Mouse (Mus musculus) adrenal gland, adult 18-20 months (tissue): Measurements from ENCODE around the gene Nol7. TPM values are rescaled to one million over a fixed set of nuclear protein-coding genes. Genes with fewer than 3 reads are reported as not detected.

ENCODE experiments used
- DNase-seq, 2 experiments: peaks; one replicate each; pipeline ENCODE4 v3.0.0; 2021 to 2022; ENCODE audit warnings: low spot score in 2 of 2
- total RNA-seq, 2 experiments: library from RNA; stranded (reverse); gene quantifications; 1 replicate in 1 of 2; 2 replicates in 1 of 2; pipeline ENCODE4 v1.2.3; 2021

Gene Nol7
- total RNA-seq, 2 experiments from 2014 or later: 104 to 107 TPM

DNA sequence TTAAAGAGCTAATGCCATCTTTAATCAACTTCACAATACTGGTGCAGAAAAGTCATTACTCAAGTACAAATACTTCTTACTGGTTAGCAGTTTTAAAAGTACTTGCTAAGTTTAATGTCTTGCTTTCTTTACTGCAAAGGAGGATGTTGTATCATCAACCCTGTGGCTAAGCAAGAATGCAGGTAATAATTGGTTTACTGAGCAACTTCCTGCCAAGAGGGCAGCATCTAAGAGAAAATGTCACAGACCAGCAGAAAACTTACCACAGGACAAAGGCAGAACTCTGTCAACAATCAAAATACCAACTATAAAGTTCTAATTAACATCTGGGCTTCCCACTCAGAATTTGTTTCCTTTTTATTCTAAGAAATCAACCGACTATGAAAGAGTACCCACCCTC is 17.1 kb downstream of the Nol7 start:
- DNase-seq: no peak

- DNase-seq: no peak
Measured at GRCm38 (mm10) chr13:43428436-43428835, 30.2 kb downstream of the Nol7 start.

DNA sequence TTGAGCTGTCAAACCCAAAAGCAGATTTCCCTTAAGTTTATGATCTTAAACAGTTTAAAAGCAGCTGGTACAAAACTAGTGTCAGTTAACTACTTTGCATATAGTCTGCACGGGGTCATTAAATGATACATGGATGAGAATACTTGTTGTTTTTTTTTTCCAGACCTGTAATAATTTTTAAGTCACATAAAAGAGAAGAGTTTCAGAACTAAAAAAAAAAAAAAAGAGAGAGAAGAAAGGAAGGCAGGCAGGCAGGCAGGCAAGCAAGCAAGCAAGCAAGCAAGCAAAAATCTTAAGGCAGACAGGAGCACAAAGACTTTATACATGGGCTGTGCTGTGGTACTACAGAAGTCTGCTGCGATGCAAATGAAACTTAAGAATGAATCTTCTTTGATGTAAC is 35.2 kb downstream of the Nol7 start:
- DNase-seq: no peak

DNA sequence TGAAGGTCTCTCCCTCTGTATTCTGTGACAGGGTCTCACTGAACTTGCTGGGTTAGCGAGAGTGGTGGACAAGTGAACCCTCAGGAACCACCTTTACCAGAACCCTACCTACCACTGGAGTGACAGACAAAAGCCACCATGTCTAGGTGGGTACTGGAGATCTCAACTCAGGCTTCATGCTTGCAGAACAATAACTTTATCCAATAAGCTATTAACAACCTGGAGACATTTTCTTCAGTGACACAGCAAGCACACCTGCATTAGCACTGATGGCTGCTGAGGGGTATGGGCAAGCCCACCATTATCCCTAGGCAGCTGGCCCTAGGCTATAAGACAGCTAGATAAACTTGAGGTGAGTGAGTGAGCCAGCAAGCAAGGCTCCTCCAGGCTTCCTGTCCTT is 42.2 kb downstream of the Nol7 start:
- no peak for DNase-seq

GRCm38 (mm10) chr13:43442551-43442950 is 44.4 kb downstream of the Nol7 start:
- no peak for DNase-seq

- DNase-seq: no peak
Measured at GRCm38 (mm10) chr13:43443706-43444105, 45.5 kb downstream of the Nol7 start.

DNA sequence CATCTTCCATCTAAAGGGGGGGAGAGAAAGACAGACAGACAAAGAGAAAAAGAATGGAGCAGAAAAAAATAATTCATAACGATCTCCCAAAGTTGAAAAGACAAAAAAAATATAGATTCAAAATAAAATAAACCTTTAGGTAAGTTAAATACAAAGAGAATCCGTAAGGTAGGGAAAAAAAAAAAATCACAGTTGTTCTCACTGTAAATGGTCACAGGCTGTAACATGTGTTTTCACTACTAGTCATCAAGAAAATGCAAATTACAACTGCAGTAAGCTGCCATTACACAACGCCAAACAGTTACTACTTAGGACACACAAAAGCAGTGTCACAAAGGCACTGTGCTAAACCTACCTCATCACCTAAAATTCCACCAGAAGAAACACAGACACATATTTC is 46.5 kb downstream of the Nol7 start:
- no peak for DNase-seq

- DNase-seq: no peak
Measured at GRCm38 (mm10) chr13:43445754-43446153, 47.6 kb downstream of the Nol7 start.

DNA sequence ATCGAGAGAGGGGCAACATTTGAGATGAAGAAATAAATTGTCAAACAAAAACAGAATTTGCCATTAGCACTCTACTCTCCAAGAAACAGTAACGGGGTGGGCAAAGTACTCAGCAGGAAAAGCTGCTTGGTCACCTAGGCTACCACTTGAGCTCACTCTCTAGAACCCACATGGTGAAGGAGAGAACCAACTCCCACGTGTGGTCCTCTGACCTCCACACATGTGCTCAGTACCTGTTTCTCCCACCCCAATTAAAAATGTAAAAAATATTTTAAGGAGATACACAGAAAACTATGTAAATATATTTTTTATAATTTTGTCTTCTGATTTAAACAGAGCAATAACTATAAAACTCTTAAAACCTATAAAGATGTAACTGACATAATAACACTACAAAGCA is 49.5 kb downstream of the Nol7 start:
- no peak for DNase-seq

- no peak for DNase-seq
Measured at GRCm38 (mm10) chr13:43450686-43451085, 52.5 kb downstream of the Nol7 start.

DNA sequence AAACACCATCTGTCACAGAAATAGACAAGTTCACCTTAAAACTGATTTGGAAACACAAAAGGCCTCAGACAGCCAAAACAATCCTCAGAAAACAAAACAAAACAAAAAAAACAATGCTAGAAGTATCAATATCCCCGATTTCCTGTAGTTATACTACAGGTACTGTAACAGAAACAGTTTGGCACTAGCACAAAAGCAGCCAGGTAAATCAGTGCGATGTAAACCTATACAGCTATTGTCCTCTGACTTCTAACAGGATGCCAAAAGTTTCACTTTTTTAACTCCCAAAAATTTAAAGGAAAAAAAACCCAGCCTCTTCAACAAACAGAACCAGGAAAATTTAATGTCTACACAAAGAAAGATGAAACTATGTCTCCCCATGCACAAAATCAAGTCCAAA is 54.0 kb downstream of the Nol7 start:
- no peak for DNase-seq

- DNase-seq: no peak
Measured at GRCm38 (mm10) chr13:43452843-43453605, 54.8 kb downstream of the Nol7 start.

- no peak for DNase-seq
Measured at GRCm38 (mm10) chr13:43454431-43454830, 56.2 kb downstream of the Nol7 start.

Other genes with a start within 250 kb of the Nol7 start
- gene Tbc1d7, start 226.9 kb upstream of the Nol7 start, total RNA-seq: 10 to 100 TPM; 11.4 to 13.5 TPM
- 10 to 100 TPM; 10.2 to 13.8 TPM for gene Gfod1, start 94.2 kb upstream of the Nol7 start, total RNA-seq
- gene Sirt5, start 32.9 kb upstream of the Nol7 start, total RNA-seq: 10 to 100 TPM; 26.8 to 32.7 TPM
- gene Ranbp9, start 82.9 kb downstream of the Nol7 start, total RNA-seq: 10 to 100 TPM; 57.4 to 73.0 TPM
- gene Mcur1, start 161.8 kb downstream of the Nol7 start, total RNA-seq: 10 to 100 TPM; 38.5 to 61.5 TPM
- under 1 TPM; 0.54 to 0.56 TPM for gene Rnf182, start 217.3 kb downstream of the Nol7 start, total RNA-seq